Mouse (Mus musculus) embryonic facial prominence, embryonic 14.5 days (tissue): ENCODE results near the gene Pdzrn3. TPM values are rescaled to one million over a fixed set of nuclear protein-coding genes. Genes with fewer than 3 reads are reported as not detected.

Source experiments
- ATAC-seq: fragments of 200-750 bp; cut with Nextera tagmentation; 2 replicates; pipeline ENCODE4 v1.8.0; 2017; ENCODE audit warnings: low read depth, moderate number of reproducible peaks, moderate TSS enrichment
- DNase-seq: peaks from one replicate; pipeline ENCODE4 v3.0.0-alpha.2; 2015; ENCODE audit warnings: low spot score
- H3K27ac ChIP-seq: fragments of 300-500 bp; sonication (generic); replicated peaks from 2 replicates; pipeline ENCODE4 v1.5.1; 2014; ENCODE audit warnings: low read depth, mild to moderate bottlenecking, low read length, moderate library complexity
- H3K27me3 ChIP-seq: fragments of 300-500 bp; sonication (generic); replicated peaks from 2 replicates; pipeline ENCODE4 v1.6.1; 2014; ENCODE audit warnings: low read length; ENCODE audit not compliant: control insufficient read depth, insufficient read depth
- H3K36me3 ChIP-seq: fragments of 300-500 bp; sonication (generic); 2 replicates; pipeline ENCODE4 v1.6.1; 2014; ENCODE audit warnings: low read length, mixed read lengths; ENCODE audit not compliant: control insufficient read depth, insufficient read depth
- H3K4me1 ChIP-seq: fragments of 300-500 bp; sonication (generic); 2 replicates; pipeline ENCODE4 v1.6.1; 2014; ENCODE audit warnings: antibody characterized with exemption, low read length; ENCODE audit not compliant: control insufficient read depth, insufficient read depth
- H3K4me2 ChIP-seq: fragments of 300-500 bp; sonication (generic); 2 replicates; pipeline ENCODE4 v1.6.1; 2014; ENCODE audit warnings: low read depth, mild to moderate bottlenecking, low read length, moderate library complexity, mixed read lengths
- H3K4me3 ChIP-seq: fragments of 300-500 bp; sonication (generic); 2 replicates; pipeline ENCODE4 v1.5.1; 2014; ENCODE audit warnings: low read depth, mild to moderate bottlenecking, low read length
- H3K9ac ChIP-seq: fragments of 300-500 bp; sonication (generic); 2 replicates; pipeline ENCODE4 v1.6.1; 2014; ENCODE audit warnings: low read depth, mild to moderate bottlenecking, low read length, moderate library complexity, mixed read lengths
- H3K9me3 ChIP-seq: fragments of 300-500 bp; sonication (generic); 2 replicates; pipeline ENCODE4 v1.6.1; 2016; ENCODE audit warnings: low read length; ENCODE audit not compliant: control insufficient read depth
- WGBS: fragments of 180-500 bp; shearing (Covaris S2); extraction: QIAGEN DNeasy Blood & Tissue Kit; methylation state at CpG from one replicate; pipeline ENCODE4 v1.1.7; 2014; 5-methylcytosine and 5-hydroxymethylcytosine counted together
- polyA plus RNA-seq: library from polyadenylated mRNA; unstranded; fragments of >200 nt; fragmentation: Nextera tagmentation; extraction: Ambion mirVana; gene quantifications from 2 replicates; pipeline ENCODE4 v1.2.1, GENCODE M21; 2014

The Pdzrn3 gene
- polyA plus RNA-seq, 1 experiment from 2014 or later: 15.1 TPM

- Histone ChIP-seq H3K27ac (no peak overlapping the region), H3K4me3 (no peak overlapping the region), H3K9me3 (no peaks in the 10 kb centered on the region), H3K4me1 (peaks cover 45% of the 10 kb centered on the region), H3K27me3 (no peaks in the 10 kb centered on the region), H3K36me3 (no peaks in the 10 kb centered on the region), H3K9ac (no peak overlapping the region), H3K4me2 (no peak overlapping the region)
- ATAC-seq (no peak), DNase-seq (no peak)
- 33% methylated on average over 6 of the region's 6 CpGs for WGBS
Observed at GRCm38 (mm10) chr6:101329499-101329898, 48.2 kb downstream of the Pdzrn3 start.

DNA sequence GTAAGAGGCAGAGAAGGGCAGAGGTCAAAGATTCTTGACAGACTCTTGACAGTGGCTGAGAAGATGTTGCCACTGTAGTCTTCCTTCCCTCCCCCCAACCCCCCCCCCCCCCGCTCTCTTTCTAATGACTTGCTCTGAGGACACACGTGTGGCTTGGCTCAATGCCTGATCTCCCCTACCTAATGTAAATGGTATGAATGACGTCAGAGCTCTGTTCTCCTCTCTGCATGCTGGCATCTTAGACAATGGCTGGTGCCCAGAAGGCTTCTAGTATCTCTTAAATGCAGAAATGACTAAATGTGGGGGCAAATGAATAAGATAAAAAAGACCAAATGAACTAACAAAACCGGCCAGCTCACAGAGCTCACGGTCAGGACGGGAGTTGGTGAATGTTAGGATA is 49.2 kb downstream of the Pdzrn3 start:
- Histone ChIP-seq H3K4me2 (no peak overlapping the region), H3K9ac (no peak overlapping the region), H3K4me1 (peaks cover 45% of the 10 kb centered on the region), H3K36me3 (no peaks in the 10 kb centered on the region), H3K4me3 (no peak overlapping the region), H3K9me3 (no peaks in the 10 kb centered on the region), H3K27me3 (no peaks in the 10 kb centered on the region), H3K27ac (no peak overlapping the region)
- DNase-seq: peak; percentile 73
- 54% methylated on average over 5 of the region's 6 CpGs for WGBS
- no peak for ATAC-seq

DNA sequence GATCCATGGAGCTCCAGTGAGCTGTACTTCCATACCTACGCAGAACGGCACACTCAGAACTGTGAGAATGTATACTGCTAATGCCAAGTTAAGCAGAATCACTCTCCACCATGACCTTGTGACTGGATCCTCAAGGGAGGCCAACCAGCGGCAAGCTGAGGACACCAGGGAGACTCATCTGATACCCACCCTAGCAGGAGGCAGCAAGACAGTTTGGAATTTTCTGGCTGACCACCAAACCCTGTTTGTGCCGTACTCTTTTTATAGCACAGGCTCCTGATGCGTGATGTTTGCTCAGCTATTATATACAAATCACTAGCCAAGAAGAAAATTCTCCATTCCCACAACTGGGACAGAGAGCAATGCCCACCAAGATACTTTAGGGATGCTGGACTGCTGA is 50.0 kb downstream of the Pdzrn3 start:
- ATAC-seq (no peak), DNase-seq (no peak)
- WGBS: 82% methylated on average over 5 of the region's 5 CpGs
- H3K36me3 ChIP-seq: no peaks in the 10 kb centered on the region
- no peak overlapping the region for H3K4me2 ChIP-seq
- H3K4me3 ChIP-seq: no peak overlapping the region
- H3K4me1 ChIP-seq: peaks cover 41% of the 10 kb centered on the region
- no peaks in the 10 kb centered on the region for H3K9me3 ChIP-seq
- no peak overlapping the region for H3K9ac ChIP-seq
- H3K27ac ChIP-seq: no peak overlapping the region
- H3K27me3 ChIP-seq: no peaks in the 10 kb centered on the region

DNA sequence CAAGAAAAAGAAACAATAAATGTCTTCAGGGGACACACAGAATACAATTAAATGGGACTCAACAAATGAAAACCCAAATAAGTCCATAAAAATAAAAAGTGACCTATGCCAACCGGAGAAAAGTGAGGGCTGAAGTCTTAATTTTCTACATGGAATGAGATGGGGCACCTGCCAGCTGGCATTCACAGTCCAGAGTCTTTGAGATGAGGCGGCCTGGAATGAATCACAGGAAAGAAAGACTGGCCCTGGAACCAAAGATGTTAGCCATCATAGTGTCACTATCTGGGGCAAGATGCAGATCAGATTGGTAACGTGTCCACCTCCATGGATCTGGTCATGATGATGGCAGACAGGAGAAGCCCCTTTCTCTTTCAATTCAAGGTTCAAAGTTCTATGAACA is 50.5 kb downstream of the Pdzrn3 start:
- WGBS: 93% methylated on average over 3 of the region's 3 CpGs
- no peaks in the 10 kb centered on the region for H3K27me3 ChIP-seq
- no peak overlapping the region for H3K27ac ChIP-seq
- no peaks in the 10 kb centered on the region for H3K36me3 ChIP-seq
- H3K4me3 ChIP-seq: no peak overlapping the region
- H3K4me1 ChIP-seq: peaks cover 40% of the 10 kb centered on the region
- no peak for ATAC-seq
- no peak overlapping the region for H3K4me2 ChIP-seq
- H3K9me3 ChIP-seq: no peaks in the 10 kb centered on the region
- H3K9ac ChIP-seq: no peak overlapping the region
- DNase-seq: no peak

- 47% methylated on average over 3 of the region's 3 CpGs for WGBS
- no peak overlapping the region for H3K4me3 ChIP-seq
- DNase-seq: no peak
- H3K27me3 ChIP-seq: no peaks in the 10 kb centered on the region
- H3K9ac ChIP-seq: no peak overlapping the region
- no peak for ATAC-seq
- no peaks in the 10 kb centered on the region for H3K9me3 ChIP-seq
- no peak overlapping the region for H3K4me2 ChIP-seq
- peaks cover 33% of the 10 kb centered on the region for H3K4me1 ChIP-seq
- no peaks in the 10 kb centered on the region for H3K36me3 ChIP-seq
- no peak overlapping the region for H3K27ac ChIP-seq
Observed at GRCm38 (mm10) chr6:101325842-101326639, 51.7 kb downstream of the Pdzrn3 start.

- no peak overlapping the region for H3K4me3 ChIP-seq
- H3K4me2 ChIP-seq: no peak overlapping the region
- H3K9me3 ChIP-seq: no peaks in the 10 kb centered on the region
- no peak overlapping the region for H3K27ac ChIP-seq
- WGBS: 93% methylated on average over 3 of the region's 3 CpGs
- H3K9ac ChIP-seq: no peak overlapping the region
- H3K36me3 ChIP-seq: no peaks in the 10 kb centered on the region
- DNase-seq (no peak), ATAC-seq (no peak)
- no peaks in the 10 kb centered on the region for H3K27me3 ChIP-seq
- H3K4me1 ChIP-seq: peaks cover 23% of the 10 kb centered on the region
Observed at GRCm38 (mm10) chr6:101322580-101322979, 55.1 kb downstream of the Pdzrn3 start.

DNA sequence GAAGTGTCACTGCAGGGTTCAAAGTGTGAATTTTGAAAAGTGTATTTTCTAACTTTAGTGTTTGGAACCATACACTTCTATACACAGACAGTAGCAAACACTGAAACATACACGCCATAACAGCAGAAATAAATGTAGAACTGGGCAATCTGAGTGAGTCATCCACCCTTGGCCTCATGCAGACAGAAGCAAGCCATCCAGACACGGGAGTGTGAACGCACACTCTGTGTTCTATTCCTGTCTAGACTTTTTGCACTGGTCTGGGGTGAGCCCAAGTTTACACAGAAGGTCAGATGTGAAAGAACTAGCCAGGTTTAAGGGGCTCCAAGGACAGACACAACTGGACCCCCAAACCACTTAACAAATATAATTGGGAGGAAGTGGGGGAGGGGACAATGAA is 57.3 kb downstream of the Pdzrn3 start:
- no peak for ATAC-seq
- H3K4me2 ChIP-seq: no peak overlapping the region
- no peaks in the 10 kb centered on the region for H3K27me3 ChIP-seq
- 80% methylated on average over 3 of the region's 3 CpGs for WGBS
- peaks cover 26% of the 10 kb centered on the region for H3K4me1 ChIP-seq
- DNase-seq: no peak
- H3K9ac ChIP-seq: no peak overlapping the region
- no peaks in the 10 kb centered on the region for H3K9me3 ChIP-seq
- H3K27ac ChIP-seq: no peak overlapping the region; the same call in 1 of the 2 replicates
- H3K36me3 ChIP-seq: no peaks in the 10 kb centered on the region
- H3K4me3 ChIP-seq: no peak overlapping the region

DNA sequence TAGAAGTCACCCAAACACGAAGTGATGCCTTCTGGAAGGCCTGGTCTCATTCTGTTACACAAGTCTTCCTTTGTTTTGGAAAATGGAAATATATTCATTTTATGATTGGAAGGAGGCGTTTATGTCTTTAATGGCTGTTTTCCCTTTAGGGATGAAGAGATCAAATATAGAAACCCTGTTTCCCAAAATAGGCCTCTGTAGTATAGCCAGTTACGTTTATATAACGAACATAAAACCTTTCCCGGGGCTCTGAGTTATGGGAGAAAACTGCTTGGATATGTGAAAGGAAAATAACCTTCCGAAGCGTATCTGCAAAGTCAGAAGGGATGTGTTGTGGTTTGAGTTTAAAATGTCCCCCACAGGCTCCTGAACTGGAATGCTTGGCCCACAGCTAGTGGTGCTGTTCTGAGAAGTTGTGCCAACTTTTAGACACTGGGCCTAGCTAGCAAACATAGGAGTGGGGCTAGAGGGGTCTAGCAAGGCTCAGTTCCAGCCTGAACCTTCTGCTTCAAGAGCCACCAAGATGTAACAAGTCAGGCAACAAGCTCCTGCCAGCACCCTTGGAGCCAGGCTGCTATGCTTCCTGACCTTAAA is 58.2 kb downstream of the Pdzrn3 start:
- no peak overlapping the region for H3K9ac ChIP-seq
- H3K9me3 ChIP-seq: no peaks in the 10 kb centered on the region
- WGBS: 37% methylated on average over 7 of the region's 7 CpGs
- H3K27ac ChIP-seq: peak overlapping the region; percentile 80
- ATAC-seq (no peak), DNase-seq (peak; percentile 57)
- peaks cover 27% of the 10 kb centered on the region for H3K4me1 ChIP-seq
- no peaks in the 10 kb centered on the region for H3K27me3 ChIP-seq
- H3K4me2 ChIP-seq: no peak overlapping the region
- no peaks in the 10 kb centered on the region for H3K36me3 ChIP-seq
- no peak overlapping the region for H3K4me3 ChIP-seq

DNA sequence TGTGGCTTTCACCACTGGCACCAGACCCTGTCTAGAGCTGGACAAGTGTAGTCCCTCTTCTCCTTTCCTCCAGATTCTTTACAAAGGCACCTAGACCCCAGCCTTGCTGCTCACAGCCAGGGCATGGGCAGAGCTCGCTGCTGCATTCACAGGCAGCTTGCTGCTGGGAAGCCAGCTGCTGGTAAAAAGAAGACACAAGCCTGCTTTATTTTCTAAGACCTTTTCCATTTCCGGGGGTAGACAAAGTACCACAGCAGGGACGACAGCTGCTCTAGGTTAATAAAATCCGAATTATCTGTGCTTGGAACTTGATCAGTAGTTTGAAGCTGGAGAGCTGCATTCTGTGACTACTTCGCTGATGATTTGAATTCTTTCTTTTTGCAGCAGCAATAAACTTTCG is 59.2 kb downstream of the Pdzrn3 start:
- H3K27me3 ChIP-seq: no peaks in the 10 kb centered on the region
- H3K27ac ChIP-seq: peak overlapping the region; percentile 80
- no peak overlapping the region for H3K4me2 ChIP-seq
- DNase-seq (peak; percentile 77), ATAC-seq (no peak)
- H3K4me3 ChIP-seq: no peak overlapping the region
- H3K9ac ChIP-seq: no peak overlapping the region
- H3K9me3 ChIP-seq: no peaks in the 10 kb centered on the region
- no peaks in the 10 kb centered on the region for H3K36me3 ChIP-seq
- peaks cover 37% of the 10 kb centered on the region for H3K4me1 ChIP-seq
- WGBS: 25% methylated on average over 6 of the region's 6 CpGs
